Mouse (Mus musculus): ENCODE data around the gene Cyb5r2. TPM values are rescaled to one million over a fixed set of nuclear protein-coding genes. Genes with fewer than 3 reads are reported as not detected.

Gene Cyb5r2
- polyA plus RNA-seq (2012; rRNA removed), result 0.16 and 0.24 TPM in 2 replicates

DNA sequence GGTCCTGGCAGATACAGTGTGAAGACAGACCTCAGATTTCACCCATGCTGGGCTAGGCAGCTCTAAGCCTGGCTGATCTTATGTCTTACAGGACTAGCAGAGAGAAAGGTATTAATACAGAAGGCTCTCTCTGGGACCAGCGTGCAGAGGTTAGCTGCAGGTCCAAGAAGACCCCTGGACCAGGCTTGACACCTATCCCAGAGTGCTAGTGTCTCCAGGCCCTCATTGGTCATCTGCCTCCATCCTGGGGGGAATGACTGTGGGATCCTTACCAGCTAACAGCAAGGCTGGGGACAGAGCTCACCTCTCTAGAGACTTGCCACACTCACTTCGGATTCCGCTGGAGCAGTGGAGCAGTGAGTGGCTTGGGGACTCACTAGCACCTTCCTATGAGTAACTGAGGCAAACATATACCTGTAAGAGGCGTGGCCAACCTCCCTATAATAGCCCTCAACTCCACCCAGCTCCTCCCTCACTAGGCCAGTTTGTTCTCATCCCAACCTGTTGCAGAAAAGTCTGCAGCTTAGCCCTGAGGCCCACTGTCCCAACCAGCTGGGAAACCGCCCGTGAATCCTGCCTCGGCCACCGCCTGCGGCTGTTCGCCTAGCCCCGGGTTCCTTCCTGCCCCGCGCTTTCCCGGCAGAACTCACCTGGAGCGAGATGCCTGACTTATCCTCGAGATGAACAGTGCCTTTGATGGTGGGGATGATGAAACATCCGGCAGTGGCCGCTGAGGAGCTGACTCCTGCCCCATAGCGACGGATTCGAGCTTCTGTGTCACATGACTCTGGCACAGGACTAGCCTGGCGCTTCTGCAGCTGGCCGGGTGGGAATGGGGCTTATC is at the start of gene Cyb5r2:
TSS of gene Cyb5r2 (minus strand) at position 725 of the 844 bp plus-strand sequence.

DNA sequence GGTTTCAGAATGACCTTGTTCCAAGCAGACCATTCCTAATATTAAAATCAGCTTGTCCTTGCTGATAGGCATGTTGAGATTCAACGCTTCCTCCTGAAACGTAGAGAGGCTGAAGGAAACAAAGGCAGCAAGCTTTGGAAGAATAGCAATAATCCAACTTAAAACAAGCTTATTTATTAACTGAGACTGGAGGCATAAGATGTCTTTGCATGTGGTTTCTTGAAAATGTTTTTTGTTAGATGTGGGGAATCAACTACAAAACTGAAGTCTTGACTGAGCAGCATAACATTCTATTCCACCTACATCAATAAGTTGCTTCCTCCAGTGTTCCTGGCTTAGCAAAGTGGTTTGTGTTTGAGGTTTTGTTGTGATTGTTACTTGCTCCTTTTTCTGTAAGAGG is 43.3 kb upstream of the Cyb5r2 start, which contains the start of gene Ovch2:
TSS of gene Ovch2 (minus strand) at position 101 of the 400 bp plus-strand sequence.

Other genes with a start within 250 kb of the Cyb5r2 start
- gene Olfml1, start 190.6 kb downstream of the Cyb5r2 start, polyA plus RNA-seq (2012; rRNA removed), result 7.4 and 9.6 TPM in 2 replicates
- 4.8 and 12.0 TPM in 2 replicates for gene Ppfibp2, start 162.8 kb downstream of the Cyb5r2 start, polyA plus RNA-seq (2012; rRNA removed)
- not detected in 2 replicates for gene 5330417H12Rik, start 132.9 kb downstream of the Cyb5r2 start, polyA plus RNA-seq (2012; rRNA removed)
- not detected in 2 replicates for gene Ovch2, start 43.2 kb upstream of the Cyb5r2 start, polyA plus RNA-seq (2012; rRNA removed)
- gene Olfr467, start 54.2 kb upstream of the Cyb5r2 start, polyA plus RNA-seq (2012; rRNA removed), result not detected in 2 replicates
- gene Olfr469, start 67.5 kb upstream of the Cyb5r2 start, polyA plus RNA-seq (2012; rRNA removed), result not detected in 2 replicates
- gene Olfr470, start 89.5 kb upstream of the Cyb5r2 start, polyA plus RNA-seq (2012; rRNA removed), result not detected in 2 replicates
- not detected in 2 replicates for gene Olfr472, start 139.9 kb upstream of the Cyb5r2 start, polyA plus RNA-seq (2012; rRNA removed)
- not detected in 2 replicates for gene Olfr473, start 172.4 kb upstream of the Cyb5r2 start, polyA plus RNA-seq (2012; rRNA removed)
- not detected in 2 replicates for gene Olfr474, start 196.6 kb upstream of the Cyb5r2 start, polyA plus RNA-seq (2012; rRNA removed)
- not detected in 2 replicates for gene Olfr476, start 206.8 kb upstream of the Cyb5r2 start, polyA plus RNA-seq (2012; rRNA removed)
- gene Olfr477, start 228.7 kb upstream of the Cyb5r2 start, polyA plus RNA-seq (2012; rRNA removed), result not detected in 2 replicates

Measured in central nervous system, embryonic 11.5 days (tissue).